Mouse (Mus musculus): ENCODE data around the gene Mad1l1. TPM values are rescaled to one million over a fixed set of nuclear protein-coding genes. Genes with fewer than 3 reads are reported as not detected.

Mad1l1 gene
- total RNA-seq, 2 experiments from 2014 or later = 15.2 to 16.3 TPM

DNA sequence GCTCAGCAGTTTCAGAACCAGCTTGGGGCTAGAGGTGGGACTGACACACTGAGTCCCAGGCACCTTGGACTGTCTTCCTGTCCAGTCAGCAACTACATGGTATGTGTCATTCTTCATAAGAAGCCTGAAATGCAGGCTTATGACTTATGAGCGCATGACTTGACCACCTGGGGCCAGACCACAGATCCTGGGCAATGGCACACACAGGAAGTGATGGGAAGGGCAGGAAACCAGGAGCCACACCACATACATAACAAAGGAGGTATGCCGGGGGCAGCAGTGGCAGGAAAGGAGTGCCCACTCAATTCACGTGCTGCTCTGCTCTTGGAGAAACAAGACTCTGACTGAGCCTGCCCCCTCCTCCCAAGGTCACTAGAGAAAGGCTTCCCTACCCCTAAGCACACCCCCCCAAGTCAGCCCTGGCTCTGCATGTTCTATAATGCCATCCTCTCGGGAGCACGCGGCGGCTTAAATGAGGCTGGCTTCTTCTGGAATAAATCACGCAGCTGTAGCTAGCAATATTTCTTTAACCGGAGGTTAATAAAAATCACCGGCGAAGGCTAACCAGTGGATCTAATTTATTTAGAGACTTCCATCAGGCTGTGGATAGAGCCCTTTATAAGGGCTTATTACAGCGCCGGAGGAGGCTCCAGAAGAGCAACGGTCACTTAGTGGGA, 146.4 kb downstream of the Mad1l1 start:
- no peak for DNase-seq

DNA sequence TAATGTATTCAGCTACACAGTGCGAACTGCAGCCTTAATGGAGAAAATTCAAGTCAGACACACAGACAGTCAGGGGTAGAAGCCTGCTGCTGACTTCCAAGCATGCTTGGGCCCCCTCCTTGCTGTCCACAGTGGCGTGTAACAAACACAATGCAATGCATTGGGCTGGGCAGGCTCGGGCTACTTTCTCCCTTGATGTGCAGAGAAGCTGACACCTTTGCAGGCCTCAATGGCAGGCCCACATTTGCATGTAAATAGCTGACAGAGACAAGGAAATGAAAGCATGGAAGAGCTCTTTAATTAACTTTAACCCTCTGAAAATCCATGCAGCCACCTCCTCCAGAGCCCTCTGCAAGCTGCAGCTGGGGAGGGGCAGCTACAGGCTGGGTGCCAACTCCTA, 147.3 kb downstream of the Mad1l1 start:
- no peak for DNase-seq

DNA sequence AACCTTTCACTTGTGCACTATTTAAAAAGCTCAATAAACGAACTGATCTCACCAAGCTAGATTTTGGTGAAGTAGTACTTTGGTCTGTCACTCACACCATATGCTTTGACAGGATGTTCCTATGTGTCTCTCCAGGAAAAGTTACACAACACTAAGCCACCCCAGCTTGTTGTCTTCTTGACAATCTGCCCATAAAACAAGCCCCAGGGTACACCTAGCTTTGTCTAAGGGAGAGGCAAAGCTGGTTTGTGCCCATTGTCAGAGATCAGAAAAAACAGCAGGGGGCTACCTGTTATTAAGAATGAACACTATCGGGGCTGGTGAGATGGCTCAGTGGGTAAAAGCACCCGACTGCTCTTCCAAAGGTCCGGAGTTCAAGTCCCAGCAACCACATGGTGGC, 148.2 kb downstream of the Mad1l1 start:
- no peak for DNase-seq

DNA sequence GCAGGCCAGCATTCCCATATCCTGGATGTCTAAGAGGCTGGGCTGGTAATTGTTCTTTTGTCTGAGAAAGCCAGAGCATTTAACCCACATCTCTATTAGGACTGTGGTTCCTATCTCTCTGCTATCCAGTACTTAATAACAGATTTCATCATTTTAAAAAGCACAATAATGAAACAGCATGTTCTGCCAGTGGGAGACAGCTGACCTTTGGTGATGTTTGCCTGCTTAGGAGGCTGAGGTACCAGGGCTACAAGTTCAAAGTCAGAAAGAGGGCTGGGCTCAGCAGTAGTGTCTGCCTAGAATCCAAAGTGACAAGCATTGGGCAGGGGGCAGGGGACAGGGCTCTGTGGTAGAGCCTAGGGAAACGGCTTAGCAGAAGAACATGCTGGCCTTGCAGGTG, 149.6 kb downstream of the Mad1l1 start:
- DNase-seq = no peak

DNA sequence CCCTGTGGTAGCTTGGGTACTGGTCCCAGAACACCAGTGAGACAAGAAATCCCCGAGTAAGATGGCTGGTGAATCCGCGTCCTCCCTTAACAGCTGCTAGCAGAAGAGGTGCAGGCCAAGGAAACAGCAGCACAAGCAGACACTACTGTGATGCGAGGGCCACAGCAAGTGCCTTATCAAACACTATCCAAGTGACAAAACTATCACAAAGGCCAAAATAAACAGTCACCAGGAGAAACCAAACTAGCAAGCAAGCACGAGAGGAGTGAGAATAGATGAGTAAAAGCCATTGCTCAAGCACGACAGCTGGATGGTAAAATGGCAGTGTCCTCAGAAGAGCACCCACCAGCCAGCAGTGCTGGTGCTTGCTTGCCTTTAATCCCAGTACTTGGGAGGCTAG, 153.8 kb downstream of the Mad1l1 start:
- DNase-seq = no peak

DNA sequence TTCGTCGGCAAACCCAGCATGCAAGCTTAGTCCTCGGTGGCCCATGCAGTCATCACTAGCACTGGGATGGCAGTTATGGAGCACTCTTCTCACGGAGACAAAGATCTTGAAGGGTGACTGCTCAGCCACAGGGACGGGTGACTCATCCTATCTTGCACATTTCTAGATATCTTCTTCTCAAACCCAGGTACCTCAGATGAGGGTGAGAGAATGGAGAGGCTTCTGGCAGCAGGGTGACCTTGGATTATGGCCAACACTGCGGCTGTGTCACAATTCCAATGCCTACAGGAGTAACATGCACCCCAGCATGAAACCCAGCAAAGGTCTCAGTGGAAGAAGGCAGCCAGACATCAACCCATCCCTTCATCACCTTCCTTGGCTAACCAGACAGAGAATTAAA, 154.3 kb downstream of the Mad1l1 start:
- no peak for DNase-seq

DNA sequence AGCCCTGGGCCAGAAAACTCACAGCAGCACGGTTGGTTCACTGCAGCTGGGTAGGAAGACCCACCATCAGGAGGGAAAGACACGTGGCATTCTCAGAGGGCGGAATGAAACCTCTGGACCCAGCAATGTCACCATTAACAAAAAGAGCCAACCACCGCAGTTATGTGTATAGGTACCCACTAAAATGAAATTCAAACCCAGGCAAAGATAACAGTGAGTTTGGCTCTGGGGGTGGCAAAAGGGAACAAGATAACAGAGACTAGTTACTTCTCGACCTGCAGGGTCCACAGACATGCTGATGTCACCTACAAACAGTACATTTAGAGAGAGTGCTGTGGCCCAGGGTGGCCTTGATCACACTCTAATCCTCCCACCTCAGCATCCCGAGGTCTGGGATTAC, 157.4 kb downstream of the Mad1l1 start:
- DNase-seq = no peak

DNA sequence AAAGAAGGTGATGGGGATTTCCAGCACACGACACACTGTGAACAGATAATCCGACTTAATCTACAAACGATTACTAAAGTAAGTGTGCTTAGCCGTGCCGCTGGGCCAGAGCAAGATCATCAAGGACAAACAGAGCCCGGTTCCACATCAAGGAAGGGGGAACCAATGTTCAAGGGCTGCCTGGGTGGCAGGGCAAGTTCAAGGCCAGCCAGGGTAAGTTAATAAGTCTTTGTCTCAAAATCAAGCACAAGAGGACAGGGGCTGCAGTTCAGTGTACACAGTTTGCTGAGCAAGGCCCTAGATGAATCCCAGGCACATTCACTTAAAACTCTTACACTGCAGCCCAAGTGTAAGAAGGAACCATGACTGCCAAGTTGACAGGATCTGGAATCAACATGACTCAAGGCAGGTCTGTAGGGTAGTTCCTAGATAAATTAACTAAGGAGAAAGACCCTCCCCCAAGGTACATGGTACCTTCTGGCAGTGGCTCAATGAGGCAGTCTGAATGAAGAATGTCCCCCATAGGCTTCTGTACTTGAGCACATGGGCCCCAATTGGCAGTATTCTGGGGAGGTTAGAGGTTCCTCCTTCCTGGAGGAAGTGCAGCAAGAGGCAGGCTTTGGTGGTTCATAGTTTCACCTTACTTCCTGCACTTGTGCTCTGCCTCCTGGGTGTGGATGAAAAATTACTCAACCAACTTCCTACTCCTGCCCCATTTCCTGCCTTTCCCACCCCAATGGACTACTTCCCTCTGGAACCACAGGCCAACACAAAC, 159.1 kb downstream of the Mad1l1 start:
- no peak for DNase-seq

DNA sequence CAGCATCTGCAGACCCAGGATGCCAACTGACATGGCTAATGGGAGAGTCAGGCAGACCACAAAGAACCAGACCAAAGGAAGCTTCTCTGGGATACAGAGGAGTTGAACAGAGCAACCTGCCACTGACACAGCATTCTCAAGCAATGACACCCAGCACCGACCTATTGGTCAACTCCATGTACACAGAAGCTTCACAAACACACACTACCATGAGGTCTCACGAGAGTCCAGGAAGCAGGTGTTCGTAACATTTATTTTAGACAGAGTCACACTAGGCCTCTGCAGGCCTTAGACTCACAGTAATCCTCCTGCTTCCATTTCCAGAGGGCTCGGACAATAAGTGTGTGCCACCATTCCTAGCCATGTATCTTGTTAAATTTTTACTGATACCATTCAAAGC, 162.3 kb downstream of the Mad1l1 start:
- DNase-seq = no peak

DNA sequence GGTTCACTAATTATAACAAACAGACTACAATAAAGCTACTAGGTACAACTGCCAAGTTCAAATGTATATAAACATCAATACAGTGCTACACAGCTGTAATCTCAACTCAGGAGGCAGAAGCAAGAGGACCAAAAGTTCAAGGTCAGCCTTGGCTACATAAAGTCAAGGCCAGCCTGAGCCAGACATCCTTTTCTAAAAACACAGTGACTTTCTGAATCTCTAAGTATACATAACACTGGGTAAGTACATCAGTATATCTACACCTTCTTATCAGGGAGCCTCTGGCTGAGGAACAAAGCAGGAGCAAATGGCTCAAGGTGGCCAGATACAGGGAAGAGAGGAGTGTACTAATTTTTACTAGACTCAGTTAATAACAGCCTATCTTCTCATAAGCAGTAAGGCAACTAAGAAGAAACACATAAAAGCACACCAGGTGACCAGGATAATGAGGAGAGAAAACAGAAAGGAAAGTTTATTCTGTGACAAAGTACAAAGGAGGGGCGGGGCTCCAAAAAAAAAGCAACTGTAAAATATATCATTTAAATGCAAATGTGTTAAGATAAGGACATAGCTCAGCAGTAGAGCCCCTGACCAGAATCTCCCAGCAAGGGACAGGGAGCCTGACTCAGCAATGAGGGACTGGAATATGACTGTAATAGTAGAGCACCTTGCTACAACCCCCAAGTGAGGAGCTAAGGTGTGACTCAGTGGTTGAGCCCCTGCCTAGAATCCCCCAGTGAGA, 163.3 kb downstream of the Mad1l1 start:
- no peak for DNase-seq

DNA sequence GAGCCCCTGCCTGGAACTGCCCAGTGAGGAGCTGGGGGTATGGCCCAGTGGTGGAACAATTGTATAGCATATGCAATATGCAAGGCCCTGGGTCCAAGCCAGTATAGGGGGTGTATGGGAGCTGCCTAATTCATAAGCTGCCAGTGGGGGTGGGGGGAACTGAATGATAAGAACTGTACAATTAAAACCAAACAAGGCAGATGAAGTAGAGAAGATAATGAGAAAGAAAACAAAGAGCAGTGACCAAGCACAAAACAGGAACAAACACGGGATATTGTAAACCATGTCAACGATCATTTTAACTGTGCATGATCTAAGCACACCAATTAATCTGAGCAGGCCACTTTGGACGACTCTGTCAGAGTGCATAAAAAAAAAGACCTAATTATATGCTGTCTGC, 167.2 kb downstream of the Mad1l1 start:
- DNase-seq = no peak

DNA sequence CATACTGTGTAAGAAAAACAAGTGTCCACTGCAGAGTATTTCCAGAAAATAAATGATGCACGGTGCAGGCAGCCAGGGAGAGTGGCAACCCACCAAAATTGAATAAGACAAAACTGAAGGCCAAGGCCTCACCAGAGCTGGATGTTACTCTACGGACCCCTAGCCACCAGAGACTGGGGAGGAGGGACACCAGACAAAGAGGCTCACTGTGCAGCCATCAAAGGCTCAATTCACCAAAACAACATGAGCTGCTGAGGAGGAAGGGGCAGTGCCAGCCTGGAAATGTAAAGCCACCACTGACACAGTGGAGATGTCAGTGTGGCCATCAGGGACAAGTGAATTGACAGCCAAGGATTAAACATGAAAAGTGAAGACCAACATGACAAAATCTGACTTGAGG, 169.5 kb downstream of the Mad1l1 start:
- DNase-seq = peak; percentile 19 to 32

DNA sequence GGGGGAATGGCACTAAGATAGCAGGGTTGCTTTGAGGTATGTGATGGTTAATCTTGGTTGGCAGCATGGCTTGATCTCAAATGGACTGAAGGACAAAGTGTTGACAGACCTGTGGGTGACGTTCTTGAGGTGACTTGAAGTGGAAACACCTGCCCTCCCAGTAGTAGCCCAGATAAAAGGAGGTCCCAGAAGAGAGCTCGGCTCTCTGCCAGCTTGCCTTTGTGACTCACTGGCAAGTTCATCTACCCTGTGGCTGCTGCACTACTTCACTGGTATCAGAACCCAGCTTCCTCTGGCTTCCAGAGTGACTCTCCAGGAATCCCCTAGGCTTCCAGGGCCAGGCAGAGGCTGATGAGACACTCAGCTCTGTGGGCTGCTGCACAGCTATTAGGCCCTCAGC, 170.2 kb downstream of the Mad1l1 start:
- DNase-seq = no peak

DNA sequence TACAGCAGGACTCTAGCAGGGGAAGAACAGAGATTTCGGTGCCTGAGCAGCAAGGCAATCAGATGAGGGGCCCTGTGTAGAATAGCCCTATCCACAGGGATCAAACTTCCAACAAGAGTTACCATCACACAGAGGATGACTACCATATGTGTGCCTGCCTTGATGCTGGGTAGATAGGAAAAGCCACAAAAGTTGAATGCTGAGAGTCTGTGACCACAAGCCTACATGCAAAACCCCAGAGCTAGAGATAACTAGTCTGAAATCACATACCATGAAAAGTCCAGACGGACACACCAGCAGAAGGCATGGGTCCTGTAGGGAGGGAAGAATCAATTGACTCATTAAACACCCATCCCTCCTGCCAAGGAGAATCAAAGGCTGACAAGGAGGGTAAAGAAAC, 170.7 kb downstream of the Mad1l1 start:
- DNase-seq = no peak

DNA sequence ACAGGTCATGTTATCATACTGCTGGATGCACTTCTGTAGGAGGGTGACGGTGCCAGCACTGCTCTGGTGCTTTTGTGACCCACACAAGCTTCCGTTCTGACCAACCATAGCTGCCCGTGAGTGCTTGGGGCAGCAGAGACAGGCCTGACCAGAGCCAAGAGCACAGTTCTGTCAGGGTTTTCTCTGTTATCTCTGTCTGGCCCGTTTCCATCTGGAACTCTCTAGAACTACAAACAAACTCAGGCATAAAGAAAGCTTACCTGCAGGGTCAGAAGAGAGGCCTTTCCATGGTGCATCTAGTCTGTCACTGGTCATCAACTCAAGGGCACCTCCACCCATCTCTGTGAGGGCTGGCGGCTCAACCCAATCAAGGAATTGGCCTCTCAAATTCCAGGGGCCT, 171.2 kb downstream of the Mad1l1 start:
- DNase-seq = no peak

DNA sequence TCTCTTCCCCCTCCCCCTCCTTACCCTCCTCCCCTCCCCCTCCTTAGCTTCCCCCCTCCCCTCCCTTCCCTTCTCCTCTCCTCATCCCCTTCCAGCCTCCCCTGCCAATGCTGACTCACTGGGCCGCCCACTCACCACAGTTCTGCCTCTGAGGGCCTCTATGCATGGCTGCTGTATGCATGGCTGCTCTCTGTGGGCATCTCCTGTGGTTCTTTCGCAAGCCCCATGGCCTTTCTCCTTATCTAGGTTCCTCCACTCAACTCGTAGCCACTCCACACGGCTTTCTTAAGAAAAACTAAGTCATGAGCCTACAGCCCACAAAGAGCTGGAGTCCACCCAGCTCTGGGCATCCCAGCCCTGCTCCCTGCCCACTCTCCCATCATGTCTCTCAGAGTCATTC, 172.1 kb downstream of the Mad1l1 start:
- DNase-seq = no peak

DNA sequence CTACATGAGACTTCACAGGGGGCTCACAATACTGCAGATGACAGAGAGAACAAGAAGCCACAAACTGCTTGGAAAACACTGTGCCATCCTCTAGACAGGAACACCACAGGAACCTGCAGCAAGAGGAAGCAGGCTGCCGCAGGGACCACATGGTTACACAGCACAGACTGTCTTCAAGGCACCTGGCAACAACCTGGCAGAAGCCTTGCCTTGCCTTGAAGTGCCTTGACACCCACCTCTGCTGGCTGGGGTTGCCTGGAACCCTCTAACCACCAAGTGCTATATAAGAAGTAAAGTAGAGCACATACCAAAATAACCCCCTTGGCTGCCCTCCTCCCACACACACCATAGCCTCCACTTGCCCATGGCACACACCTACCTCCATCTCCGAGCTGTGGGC, 177.8 kb downstream of the Mad1l1 start:
- no peak for DNase-seq

DNA sequence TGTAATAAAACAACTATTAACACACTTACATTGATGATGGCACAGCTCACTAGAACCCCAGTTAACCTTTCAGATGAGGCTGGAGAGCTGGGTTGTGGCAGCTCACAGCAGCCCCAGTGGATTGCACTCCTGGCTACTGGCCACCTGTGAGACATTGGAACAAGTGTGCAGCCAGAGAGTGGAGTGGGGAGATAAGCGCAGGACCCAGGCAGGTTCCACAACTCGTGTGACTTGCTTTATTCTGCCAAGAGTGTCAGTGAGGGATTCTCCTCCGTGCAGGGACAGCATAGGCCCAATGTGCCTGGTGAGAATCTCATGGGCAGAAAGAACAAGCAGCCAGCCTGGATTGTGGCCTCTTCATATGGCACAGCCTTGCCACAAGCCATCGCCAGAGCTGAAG, 180.0 kb downstream of the Mad1l1 start:
- no peak for DNase-seq

DNA sequence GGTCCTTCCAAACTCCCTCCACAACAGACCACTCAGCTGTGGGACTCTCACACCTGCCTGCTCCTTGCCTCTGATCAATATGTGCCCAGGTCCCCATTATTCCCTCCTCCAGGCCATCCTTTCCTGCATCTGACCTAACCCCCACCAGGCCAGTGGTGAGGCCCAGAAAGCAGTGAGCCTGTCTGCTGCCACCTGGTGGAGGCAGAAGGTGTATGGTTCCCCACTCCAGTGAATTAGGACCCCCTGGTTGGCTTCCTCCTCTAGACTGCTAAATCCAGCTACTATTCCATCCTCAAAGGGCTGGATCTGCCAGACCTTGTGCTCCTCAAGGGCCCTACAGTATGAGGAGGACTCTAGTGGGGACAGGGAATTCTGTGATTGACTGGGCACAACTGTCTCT, 181.1 kb downstream of the Mad1l1 start:
- peak; percentile 41 to 44 for DNase-seq

DNA sequence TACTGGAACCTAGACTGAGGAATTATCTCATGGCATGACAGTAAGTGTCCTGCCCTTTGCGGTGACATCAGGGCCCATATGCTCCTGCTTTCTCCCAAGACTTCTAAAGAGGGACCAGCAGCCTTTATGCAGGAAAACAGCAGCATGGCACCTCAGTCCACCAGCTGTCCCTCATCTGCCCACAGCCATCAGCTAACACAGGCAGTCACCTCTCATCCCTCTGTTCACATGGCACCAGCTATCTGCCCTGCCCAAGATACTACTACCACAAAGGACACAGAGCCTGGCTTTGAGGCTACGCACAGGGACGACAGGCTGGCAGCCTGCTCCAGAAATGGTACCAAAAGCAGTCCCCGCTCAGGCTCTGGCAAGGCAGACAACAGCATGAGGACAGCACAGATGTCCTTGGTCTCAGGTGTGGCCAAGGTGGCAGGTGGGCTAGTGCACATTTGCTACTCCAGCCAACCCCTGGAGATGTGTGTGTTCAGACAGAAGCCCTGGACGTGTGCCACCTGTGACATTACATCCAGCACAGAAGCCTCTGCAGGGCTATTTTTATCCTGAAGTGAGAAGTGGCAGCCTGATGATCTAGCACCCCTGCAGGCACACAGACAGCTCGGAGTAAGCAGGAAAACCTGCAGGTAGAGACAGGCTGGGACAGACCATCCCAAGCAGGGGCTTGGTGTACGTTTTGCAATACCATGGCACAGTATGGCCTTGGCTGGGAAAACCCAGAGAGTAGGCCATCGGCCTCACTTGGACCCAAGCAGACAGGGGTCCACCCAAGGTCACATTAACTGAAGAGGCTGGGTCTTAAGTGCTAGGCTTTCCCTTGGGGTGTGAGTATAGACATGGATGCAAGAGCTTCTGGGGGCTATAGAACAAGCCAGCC, 185.4 kb downstream of the Mad1l1 start:
- DNase-seq = no peak

DNA sequence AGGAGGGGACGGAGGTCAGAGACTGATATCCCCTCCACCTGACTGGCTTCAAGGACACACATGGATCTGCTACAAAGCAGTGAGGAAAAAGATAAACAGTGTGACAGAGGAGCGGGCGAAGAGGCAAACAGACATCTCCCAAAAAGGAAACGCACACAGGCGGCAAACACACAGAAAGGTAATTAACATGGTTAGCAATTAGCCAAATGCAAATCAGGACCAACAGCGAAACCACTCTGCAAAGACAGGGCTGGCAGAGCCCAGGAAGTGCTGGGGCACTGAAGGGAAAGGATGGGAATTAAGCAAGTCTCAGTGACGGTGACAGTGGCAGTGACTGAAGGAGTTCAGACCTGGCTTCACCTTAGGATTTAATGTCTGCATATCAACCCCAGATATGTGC, 187.3 kb downstream of the Mad1l1 start:
- DNase-seq = no peak

DNA sequence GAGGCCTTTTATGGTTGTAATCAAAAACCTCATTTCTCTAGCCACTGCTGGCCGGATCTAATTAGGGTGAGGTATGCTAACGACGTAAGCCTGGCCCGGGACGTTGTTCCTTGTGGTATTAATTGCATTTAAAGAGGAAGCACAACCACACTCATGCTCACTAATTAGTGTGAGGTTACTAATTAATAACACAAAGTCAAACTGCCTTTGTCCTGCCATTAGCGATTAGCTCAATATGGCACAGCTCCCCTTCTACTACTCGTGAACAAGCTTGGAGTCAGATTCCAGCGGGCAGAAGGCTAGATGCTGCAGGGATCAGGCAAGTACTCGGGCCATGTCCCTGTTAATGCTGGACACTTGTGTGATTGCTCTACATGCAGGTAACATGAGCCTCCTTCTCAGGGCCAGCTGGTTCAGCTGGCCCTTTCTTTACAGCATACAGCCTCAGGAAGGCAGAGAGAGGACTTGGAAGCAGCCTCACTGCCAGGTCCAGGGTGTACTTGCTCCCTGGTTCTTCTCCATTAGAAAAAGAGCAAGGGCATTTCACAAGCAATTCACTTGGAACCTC, 192.9 kb downstream of the Mad1l1 start:
- no peak for DNase-seq

Measured in layer of hippocampus, postnatal 36 days (tissue).